In genomic region chr6:94165951-94166350, GRCm38 (mm10) we compare ENCODE assay signal across 13 mouse cellular contexts.
A peak's percentile ranks its signal among the peaks of the same experiment; 100 is the strongest.
DNase-seq lines count a peak whose midpoint lies in the region; ATAC-seq lines count a peak whose summit lies in the region.
"Had no signal": no experiment of that assay in that cellular context is flagged by ENCODE, and none has a peak within 500 bp of the region (broad histone marks: within the 10 kb centered on the region; RNA-seq: fewer than 3 reads in every experiment).

No protein-coding gene starts in this region.

- no peaks in the 10 kb centered on the region for H3K27me3 ChIP-seq in heart, embryonic 10.5 days (ENCODE audit: insufficient read depth, poor library complexity, severe bottlenecking)
- no peaks in the 10 kb centered on the region for H3K27me3 ChIP-seq in heart, embryonic 12.5 days (replicated peaks)
- H3K27me3 ChIP-seq in intestine, embryonic 16.5 days (replicated peaks; ENCODE audit: control insufficient read depth, insufficient read depth, low read length): no peaks in the 10 kb centered on the region
- H3K27me3 ChIP-seq: CH12.LX; forebrain, embryonic 15.5 days had no signal

- peak overlapping the region; percentile 81 for H3K27ac ChIP-seq in heart, embryonic 10.5 days
- no peak overlapping the region for H3K27ac ChIP-seq in heart, embryonic 12.5 days (ENCODE audit: poor library complexity, severe bottlenecking)
- H3K27ac ChIP-seq in intestine, embryonic 16.5 days (ENCODE audit: low read length): peak overlapping the region; percentile 79
- H3K27ac ChIP-seq: forebrain, embryonic 15.5 days had no signal

- no peak for DNase-seq in heart, embryonic 10.5 days (ENCODE audit: low spot score)
- peak; percentile 74 for DNase-seq in 3T3-L1 (ENCODE audit: low read depth, low spot score)
- peak; percentile 64 for DNase-seq in adrenal gland, postnatal 10 days
- DNase-seq in spleen, postnatal 36 days (ENCODE audit: low spot score in 2 of 2): no peak
- DNase-seq in lung, postnatal 10 days: no peak
- DNase-seq: cerebellum, adult 9-10 months; gastrocnemius, postnatal 25 days; thymus, postnatal 36 days had no signal

- H3K36me3 ChIP-seq in heart, embryonic 10.5 days: no peaks in the 10 kb centered on the region
- no peaks in the 10 kb centered on the region for H3K36me3 ChIP-seq in heart, embryonic 12.5 days
- no peaks in the 10 kb centered on the region for H3K36me3 ChIP-seq in intestine, embryonic 16.5 days (ENCODE audit: control insufficient read depth, insufficient read depth, low read length)
- H3K36me3 ChIP-seq: forebrain, embryonic 15.5 days had no signal

- no peaks in the 10 kb centered on the region for H3K9me3 ChIP-seq in heart, embryonic 10.5 days
- no peaks in the 10 kb centered on the region for H3K9me3 ChIP-seq in heart, embryonic 12.5 days (replicated peaks)
- H3K9me3 ChIP-seq in intestine, embryonic 16.5 days (ENCODE audit: control insufficient read depth, low read length): no peaks in the 10 kb centered on the region
- H3K9me3 ChIP-seq: forebrain, embryonic 15.5 days had no signal

- WGBS in heart, embryonic 10.5 days: 79% methylated on average over 1 of the region's 1 CpGs
- 84% methylated on average over 1 of the region's 1 CpGs for WGBS in heart, embryonic 12.5 days
- WGBS in intestine, embryonic 16.5 days: 90% methylated on average over 1 of the region's 1 CpGs

- H3K4me3 ChIP-seq in heart, embryonic 10.5 days: no peak overlapping the region
- no peak overlapping the region for H3K4me3 ChIP-seq in heart, embryonic 12.5 days
- no peak overlapping the region for H3K4me3 ChIP-seq in intestine, embryonic 16.5 days (ENCODE audit: low read length)
- H3K4me3 ChIP-seq: forebrain, embryonic 15.5 days had no signal

- H3K9ac ChIP-seq in heart, embryonic 12.5 days: no peak overlapping the region
- H3K9ac ChIP-seq in intestine, embryonic 16.5 days (ENCODE audit: low read depth, low read length): no peak overlapping the region
- H3K9ac ChIP-seq: forebrain, embryonic 15.5 days had no signal

- ATAC-seq in heart, embryonic 12.5 days (ENCODE audit: insufficient number of reproducible peaks, low FRiP score): no peak
- 0 out of 2 replicates have a peak, but pooled peaks have one; percentile 17 for ATAC-seq in intestine, embryonic 16.5 days
- ATAC-seq in cerebellum, adult (ENCODE audit: insufficient number of reproducible peaks, low FRiP score, low TSS enrichment): no peak
- ATAC-seq: forebrain, embryonic 15.5 days had no signal

- no peak overlapping the region for H3K4me2 ChIP-seq in heart, embryonic 12.5 days
- H3K4me2 ChIP-seq in intestine, embryonic 16.5 days (ENCODE audit: low read depth, low read length): no peak overlapping the region
- H3K4me2 ChIP-seq: forebrain, embryonic 15.5 days had no signal

- H3K4me1 ChIP-seq in heart, embryonic 10.5 days: peaks cover 73% of the 10 kb centered on the region
- H3K4me1 ChIP-seq in heart, embryonic 12.5 days (replicated peaks): peaks cover 64% of the 10 kb centered on the region
- peaks cover 41% of the 10 kb centered on the region for H3K4me1 ChIP-seq in intestine, embryonic 16.5 days (ENCODE audit: control insufficient read depth, insufficient read depth, low read length)

Comparison
In these comparisons a context has a peak if more than half of its experiments do, and no peak if none do; other contexts are left out.
1. DNase-seq: peak in 3T3-L1 (single experiment) and adrenal gland, postnatal 10 days (single experiment); none in heart, embryonic 10.5 days (single experiment), spleen, postnatal 36 days (0 of 2) and lung, postnatal 10 days (single experiment).